Mouse (Mus musculus) effector memory CD4-positive, alpha-beta T cell, adult 5 months (primary cell): Measurements from ENCODE around the gene Zfp975. TPM values are rescaled to one million over a fixed set of nuclear protein-coding genes. Genes with fewer than 3 reads are reported as not detected.

ENCODE experiments used
- polyA plus RNA-seq: library from polyadenylated mRNA; unstranded; fragments of 100-300 nt; shearing (Covaris generic); gene quantifications from one replicate; pipeline ENCODE4 v1.2.1, GENCODE M21; 2017

Zfp975 gene
- polyA plus RNA-seq: 1.7 TPM

GRCm38 (mm10) chr7:42692362-42693158 lies at the start of gene Zfp975:
Gene Zfp975 (minus strand): TSS chr7:42692742.

GRCm38 (mm10) chr7:42726917-42727316 lies 34.4 kb upstream of the Zfp975 start, which contains the start of gene Gm17067:
Gene Gm17067 (minus strand): TSS chr7:42727017.

GRCm38 (mm10) chr7:42642152-42643115 lies 50.1 kb downstream of the Zfp975 start, which contains the start of gene Zfp976:
Gene Zfp976 (minus strand): TSS chr7:42642588.

Other genes starting within 250 kb of the Zfp975 start
- gene 4933421I07Rik, start 244.6 kb downstream of the Zfp975 start, polyA plus RNA-seq: not detected
- gene Zfp141, start 187.0 kb downstream of the Zfp975 start, polyA plus RNA-seq: 14.2 TPM
- not detected for gene Gm21028, start 114.2 kb downstream of the Zfp975 start, polyA plus RNA-seq
- not detected for gene Zfp977, start 100.2 kb downstream of the Zfp975 start, polyA plus RNA-seq
- gene Zfp976, start 50.2 kb downstream of the Zfp975 start, polyA plus RNA-seq: 0.56 TPM
- gene Gm17067, start 34.3 kb upstream of the Zfp975 start, polyA plus RNA-seq: 0.11 TPM
- not detected for gene Vmn2r62, start 100.8 kb upstream of the Zfp975 start, polyA plus RNA-seq
- not detected for gene Gm2381, start 174.5 kb upstream of the Zfp975 start, polyA plus RNA-seq
- gene Vmn2r63, start 241.1 kb upstream of the Zfp975 start, polyA plus RNA-seq: not detected